Mouse (Mus musculus): ENCODE results near the gene Oasl1. TPM values are rescaled to one million over a fixed set of nuclear protein-coding genes. Genes with fewer than 3 reads are reported as not detected.

Gene Oasl1
- 1.8 and 2.8 TPM in 2 replicates for polyA plus RNA-seq (2012; rRNA removed)

GRCm38 (mm10) chr5:114922998-114923473 lies at the start of gene Oasl1:
Oasl1 (plus strand) TSS chr5:114923240.

GRCm38 (mm10) chr5:114896688-114897373 lies 26.2 kb upstream of the Oasl1 start, which contains the start of gene Oasl2:
Oasl2 (plus strand) TSS chr5:114896936.

GRCm38 (mm10) chr5:114942074-114942765 lies 19.2 kb downstream of the Oasl1 start, which contains the start of gene 2210016L21Rik:
2210016L21Rik (plus strand) TSS chr5:114942158.

GRCm38 (mm10) chr5:114970824-114971227 lies 47.8 kb downstream of the Oasl1 start, which contains the start of gene Hnf1a:
Hnf1a (minus strand) TSS chr5:114971094.

Other genes starting within 250 kb of the Oasl1 start
- 24.8 and 31.1 TPM in 2 replicates for gene Gltp, start 232.3 kb upstream of the Oasl1 start, polyA plus RNA-seq (2012; rRNA removed)
- 35.4 and 36.9 TPM in 2 replicates for gene Tchp, start 215.5 kb upstream of the Oasl1 start, polyA plus RNA-seq (2012; rRNA removed)
- 57.2 and 57.7 TPM in 2 replicates for gene Ankrd13a, start 148.6 kb upstream of the Oasl1 start, polyA plus RNA-seq (2012; rRNA removed)
- gene Git2, start 147.7 kb upstream of the Oasl1 start, polyA plus RNA-seq (2012; rRNA removed), result 54.3 and 57.1 TPM in 2 replicates
- 197 and 217 TPM in 2 replicates for gene 1500011B03Rik, start 99.8 kb upstream of the Oasl1 start, polyA plus RNA-seq (2012; rRNA removed)
- gene 4930519G04Rik, start 69.6 kb upstream of the Oasl1 start, polyA plus RNA-seq (2012; rRNA removed), result not detected in 2 replicates
- gene Gm9936, start 64.6 kb upstream of the Oasl1 start, polyA plus RNA-seq (2012; rRNA removed), result 1.2 and 1.3 TPM in 2 replicates
- 7.0 and 9.1 TPM in 2 replicates for gene Oasl2, start 26.3 kb upstream of the Oasl1 start, polyA plus RNA-seq (2012; rRNA removed)
- 76.5 and 77.6 TPM in 2 replicates for gene 2210016L21Rik, start 18.9 kb downstream of the Oasl1 start, polyA plus RNA-seq (2012; rRNA removed)
- gene Hnf1a, start 47.9 kb downstream of the Oasl1 start, polyA plus RNA-seq (2012; rRNA removed), result not detected in 2 replicates
- gene Sppl3, start 87.9 kb downstream of the Oasl1 start, polyA plus RNA-seq (2012; rRNA removed), result 89.8 and 91.5 TPM in 2 replicates
- 0.19 and 0.20 TPM in 2 replicates for gene Gm10401, start 175.1 kb downstream of the Oasl1 start, polyA plus RNA-seq (2012; rRNA removed)
- gene Acads, start 196.1 kb downstream of the Oasl1 start, polyA plus RNA-seq (2012; rRNA removed), result 29.9 and 30.9 TPM in 2 replicates
- 46.4 and 52.1 TPM in 2 replicates for gene Unc119b, start 211.7 kb downstream of the Oasl1 start, polyA plus RNA-seq (2012; rRNA removed)
- gene Mlec, start 234.9 kb downstream of the Oasl1 start, polyA plus RNA-seq (2012; rRNA removed), result 69.9 and 98.4 TPM in 2 replicates

Measured in central nervous system, embryonic 14 days (tissue).